Mouse (Mus musculus): ENCODE results near the gene Zfp866. TPM values are rescaled to one million over a fixed set of nuclear protein-coding genes. Genes with fewer than 3 reads are reported as not detected.

Gene Zfp866
- polyA plus RNA-seq, 1 experiment from 2014 or later = 42.7 TPM

- Histone ChIP-seq H3K27ac (no peak overlapping the region), H3K4me2 (replicated peaks) (no peak overlapping the region), H3K4me3 (no peak overlapping the region), H3K27me3 (no peaks in the 10 kb centered on the region), H3K9ac (no peak overlapping the region), H3K4me1 (peaks cover 22% of the 10 kb centered on the region), H3K9me3 (replicated peaks) (no peaks in the 10 kb centered on the region), H3K36me3 (peaks cover 56% of the 10 kb centered on the region)
- ATAC-seq (ENCODE audit: low FRiP score) = no peak
- WGBS = 97% methylated on average over 3 of the region's 3 CpGs
These were observed 3.1 kb upstream of the Zfp866 start for GRCm38 (mm10) chr8:69794096-69794495.

DNA sequence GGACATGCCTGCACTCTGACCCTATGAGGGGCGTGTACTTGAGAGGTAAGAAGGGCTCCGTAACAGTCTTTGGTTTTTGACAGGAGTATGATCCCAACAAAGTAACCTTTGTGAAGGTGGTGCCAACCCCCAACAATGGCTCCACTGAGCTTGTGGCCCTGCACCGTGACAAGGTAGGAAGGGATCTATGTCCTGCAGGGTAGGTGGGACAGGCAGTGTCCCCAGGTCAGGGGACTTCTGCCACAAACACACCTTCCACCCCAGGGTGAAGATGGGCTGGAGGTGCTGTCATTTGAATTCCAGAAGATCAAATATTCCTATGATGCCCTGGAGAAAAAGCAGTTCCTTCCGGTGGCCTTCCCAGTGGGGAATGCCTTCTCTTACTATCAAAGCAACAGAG lies 2.7 kb upstream of the Zfp866 start:
- no peak overlapping the region for H3K4me3 ChIP-seq
- no peak for ATAC-seq (ENCODE audit: low FRiP score)

GRCm38 (mm10) chr8:69791415-69792068 lies 564 bp upstream of the Zfp866 start:
- H3K4me2 ChIP-seq (replicated peaks) = peak overlapping the region; percentile 86
- peaks cover 22% of the 10 kb centered on the region for H3K4me1 ChIP-seq
- 1% methylated on average over 48 of the region's 48 CpGs for WGBS
- H3K27ac ChIP-seq = peak overlapping the region; percentile 81
- no peaks in the 10 kb centered on the region for H3K27me3 ChIP-seq
- H3K4me3 ChIP-seq = peak overlapping the region; percentile 98
- H3K36me3 ChIP-seq = peaks cover 31% of the 10 kb centered on the region
- no peaks in the 10 kb centered on the region for H3K9me3 ChIP-seq (replicated peaks)
- H3K9ac ChIP-seq = peak overlapping the region; percentile 98
- peak; percentile 75 for ATAC-seq (ENCODE audit: low FRiP score)

More for the DNA sequence above, 2.7 kb upstream of the Zfp866 start:
- Histone ChIP-seq H3K36me3 (peaks cover 52% of the 10 kb centered on the region), H3K27ac (no peak overlapping the region), H3K9me3 (replicated peaks) (no peaks in the 10 kb centered on the region), H3K9ac (no peak overlapping the region), H3K4me2 (replicated peaks) (no peak overlapping the region), H3K27me3 (no peaks in the 10 kb centered on the region), H3K4me1 (peaks cover 22% of the 10 kb centered on the region)
- 88% methylated on average over 4 of the region's 4 CpGs for WGBS

DNA sequence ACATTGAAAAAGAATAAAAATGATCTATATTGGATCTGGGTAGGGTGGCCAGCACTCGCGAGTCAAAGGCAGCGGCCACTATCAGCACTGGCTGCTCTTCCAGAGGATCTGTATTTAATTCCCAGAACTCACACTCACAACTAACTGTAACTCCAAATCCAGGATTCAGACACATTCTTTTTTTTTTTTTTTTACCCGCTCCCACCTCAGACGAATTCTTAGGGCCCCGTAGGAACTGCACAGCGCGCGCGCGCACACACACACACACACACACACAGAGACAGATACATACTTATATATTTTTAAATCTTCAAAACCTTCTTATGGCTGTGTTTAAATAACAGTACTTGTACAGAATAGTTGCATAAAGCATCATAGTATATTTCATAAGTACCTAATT lies 614 bp downstream of the Zfp866 start:
- H3K36me3 ChIP-seq = peaks cover 19% of the 10 kb centered on the region
- ATAC-seq (ENCODE audit: low FRiP score) = peak; percentile 42; the same call in 1 of the 2 replicates
- no peaks in the 10 kb centered on the region for H3K9me3 ChIP-seq (replicated peaks)
- H3K27me3 ChIP-seq = no peaks in the 10 kb centered on the region
- whole genome bisulfite sequencing = 42% methylated on average over 11 of the region's 11 CpGs
- H3K4me3 ChIP-seq = peak overlapping the region; percentile 98
- peak overlapping the region; percentile 86 for H3K4me2 ChIP-seq (replicated peaks)
- peak overlapping the region; percentile 81; the same call in 1 of the 2 replicates for H3K27ac ChIP-seq
- H3K4me1 ChIP-seq = peaks cover 22% of the 10 kb centered on the region
- H3K9ac ChIP-seq = peak overlapping the region; percentile 98

DNA sequence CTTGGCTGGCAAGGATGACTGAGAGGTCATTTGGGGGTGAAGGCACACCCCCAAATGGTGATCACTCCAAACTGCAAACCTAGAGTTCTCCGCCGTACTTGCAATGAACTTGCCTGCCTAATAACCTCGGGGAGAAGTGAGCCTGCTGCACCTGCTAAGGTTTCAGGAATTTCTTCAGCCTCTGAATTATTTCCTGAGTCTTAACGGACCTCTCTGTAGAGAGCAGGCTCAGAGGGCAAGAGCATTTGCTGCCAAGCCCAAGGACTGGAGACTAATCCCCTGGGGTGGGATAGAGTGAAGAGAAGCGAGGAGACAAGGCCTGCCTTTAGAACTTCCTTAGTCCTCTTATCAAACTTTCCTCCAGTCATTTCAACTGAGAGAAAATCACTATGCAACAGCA lies 1.2 kb downstream of the Zfp866 start:
- peaks cover 12% of the 10 kb centered on the region for H3K36me3 ChIP-seq
- H3K4me1 ChIP-seq = peaks cover 22% of the 10 kb centered on the region
- H3K4me3 ChIP-seq = no peak overlapping the region
- ATAC-seq (ENCODE audit: low FRiP score) = no peak
- H3K9me3 ChIP-seq (replicated peaks) = no peaks in the 10 kb centered on the region
- no peak overlapping the region for H3K27ac ChIP-seq
- H3K27me3 ChIP-seq = no peaks in the 10 kb centered on the region
- 81% methylated on average over 5 of the region's 5 CpGs for WGBS
- H3K4me2 ChIP-seq (replicated peaks) = peak overlapping the region; percentile 86; the same call in 1 of the 2 replicates
- no peak overlapping the region for H3K9ac ChIP-seq

DNA sequence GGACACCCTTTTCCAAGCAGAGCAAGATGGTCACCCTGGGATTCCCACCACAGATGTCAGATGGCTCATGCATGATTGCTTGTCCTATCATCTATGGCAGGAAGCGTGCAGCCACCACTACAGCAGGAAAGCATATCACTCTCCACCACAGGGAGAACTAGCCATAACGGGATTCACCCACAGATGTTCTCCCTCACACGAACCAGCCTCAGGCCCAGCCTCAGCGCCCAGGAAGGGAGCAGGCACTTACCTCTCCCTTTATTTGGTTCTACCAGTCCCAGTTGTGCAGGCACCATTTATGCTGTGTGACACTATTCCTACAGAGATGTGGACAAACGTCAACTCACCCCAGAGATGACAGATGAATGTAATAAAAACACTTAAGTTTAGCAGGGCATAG lies 1.9 kb downstream of the Zfp866 start:
- Histone ChIP-seq H3K36me3 (peaks cover 6% of the 10 kb centered on the region), H3K9me3 (replicated peaks) (no peaks in the 10 kb centered on the region), H3K27me3 (no peaks in the 10 kb centered on the region), H3K9ac (no peak overlapping the region), H3K4me3 (no peak overlapping the region), H3K27ac (no peak overlapping the region), H3K4me2 (replicated peaks) (no peak overlapping the region), H3K4me1 (peaks cover 22% of the 10 kb centered on the region)
- no peak for ATAC-seq (ENCODE audit: low FRiP score)
- 92% methylated on average over 5 of the region's 5 CpGs for WGBS

DNA sequence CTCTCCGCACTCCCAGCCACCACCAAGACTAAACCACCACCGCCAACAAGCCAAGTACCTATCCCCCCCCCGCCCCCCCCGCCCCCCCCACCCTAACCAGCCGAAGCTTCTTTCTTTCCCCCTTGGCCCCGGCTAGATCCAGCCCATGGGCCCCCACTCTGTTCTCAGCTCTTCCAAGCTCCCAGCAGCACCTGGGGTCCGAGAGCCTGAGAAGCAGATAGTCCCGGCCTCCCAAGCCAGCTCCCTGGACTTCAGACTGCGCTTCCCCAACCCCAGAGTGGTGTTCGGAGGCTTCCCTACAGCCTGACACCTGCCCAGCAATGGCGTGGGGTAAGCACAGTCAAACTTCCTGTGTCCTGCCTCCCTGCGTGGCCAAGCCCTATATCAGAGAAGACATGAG lies 13.9 kb downstream of the Zfp866 start:
- no peak overlapping the region for H3K4me2 ChIP-seq (replicated peaks)
- H3K4me3 ChIP-seq = no peak overlapping the region
- no peaks in the 10 kb centered on the region for H3K9me3 ChIP-seq (replicated peaks)
- H3K27ac ChIP-seq = no peak overlapping the region
- WGBS = 75% methylated on average over 10 of the region's 12 CpGs
- peaks cover 13% of the 10 kb centered on the region for H3K4me1 ChIP-seq
- no peaks in the 10 kb centered on the region for H3K36me3 ChIP-seq
- no peak overlapping the region for H3K9ac ChIP-seq
- no peaks in the 10 kb centered on the region for H3K27me3 ChIP-seq
- no peak for ATAC-seq (ENCODE audit: low FRiP score)

GRCm38 (mm10) chr8:69775149-69775534 lies 15.8 kb downstream of the Zfp866 start:
- H3K4me2 ChIP-seq (replicated peaks) = peak overlapping the region; percentile 66
- H3K9ac ChIP-seq = peak overlapping the region; percentile 90; the same call in 1 of the 2 replicates
- no peaks in the 10 kb centered on the region for H3K27me3 ChIP-seq
- peak overlapping the region; percentile 74 for H3K4me3 ChIP-seq
- H3K27ac ChIP-seq = peak overlapping the region; percentile 100
- peak; percentile 36 for ATAC-seq (ENCODE audit: low FRiP score)
- H3K4me1 ChIP-seq = peaks cover 17% of the 10 kb centered on the region
- no peaks in the 10 kb centered on the region; the same call in 1 of the 2 replicates for H3K36me3 ChIP-seq
- H3K9me3 ChIP-seq (replicated peaks) = no peaks in the 10 kb centered on the region
- 55% methylated on average over 2 of the region's 2 CpGs for WGBS

DNA sequence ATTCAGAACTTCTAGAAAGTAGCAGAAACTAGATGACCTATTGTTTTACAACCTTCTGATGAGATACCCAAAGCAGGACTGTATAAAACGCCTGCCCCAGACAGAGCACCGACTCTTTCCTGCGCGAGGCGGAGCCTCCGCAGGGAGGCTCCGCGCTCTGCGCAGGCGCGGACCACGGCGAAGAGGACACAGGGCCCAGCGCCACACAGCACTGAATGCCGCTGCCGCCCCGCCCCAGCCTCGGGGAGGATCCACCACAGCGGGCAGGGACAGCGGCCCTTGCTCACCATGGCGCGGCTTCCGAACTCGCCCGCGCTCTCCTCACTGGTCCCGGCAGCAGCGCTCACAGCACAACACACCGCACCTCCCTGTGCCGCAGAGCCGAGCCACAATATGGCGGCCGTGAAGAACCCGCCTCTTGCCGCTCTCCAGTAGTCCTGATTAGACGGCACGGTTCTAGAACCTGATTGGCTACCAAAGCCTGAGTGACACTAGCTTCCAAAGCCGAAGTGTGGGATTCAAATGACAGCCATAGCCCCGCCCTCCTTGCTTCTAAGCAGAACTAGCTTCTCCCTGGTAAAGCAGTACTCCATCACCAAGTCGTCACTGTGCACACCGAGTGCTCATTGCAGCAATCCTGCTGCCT lies 16.4 kb downstream of the Zfp866 start, which contains the start of gene Gm20422:
TSS of gene Gm20422 (minus strand) at position 384 of the 646 bp plus-strand sequence.
- Histone ChIP-seq H3K4me3 (peak within 1 kb of the TSS; percentile 74), H3K36me3 (peaks cover under 1% of the 10 kb centered on the region), H3K9ac (peak within 1 kb of the TSS; percentile 90), H3K27me3 (no peaks in the 10 kb centered on the region), H3K27ac (peak within 1 kb of the TSS; percentile 100), H3K4me1 (peaks cover 17% of the 10 kb centered on the region), H3K4me2 (replicated peaks) (peak within 1 kb of the TSS; percentile 66), H3K9me3 (replicated peaks) (no peaks in the 10 kb centered on the region)
- peak; percentile 99 for ATAC-seq (ENCODE audit: low FRiP score)
- under 1% methylated on average over 41 of the region's 41 CpGs for WGBS

DNA sequence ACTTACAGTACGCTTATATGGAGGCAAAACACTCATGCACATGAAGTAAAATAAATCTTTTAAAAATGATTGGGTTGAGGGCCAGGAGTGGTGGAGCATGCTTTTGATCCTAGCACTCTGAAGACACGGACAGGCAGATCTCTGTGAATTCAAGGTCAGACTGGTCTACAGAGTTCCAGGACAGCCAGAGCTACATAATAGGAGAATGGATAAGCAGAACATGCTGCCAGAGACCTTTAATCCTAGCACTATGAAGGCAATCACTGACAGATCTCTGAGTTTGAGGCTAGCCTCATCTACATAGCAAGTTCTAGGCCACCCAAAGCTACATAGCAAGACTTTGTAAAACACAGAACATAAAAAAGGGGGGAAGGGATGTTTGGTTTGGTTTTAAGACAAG lies 18.9 kb downstream of the Zfp866 start:
- H3K4me1 ChIP-seq = peaks cover 17% of the 10 kb centered on the region
- 87% methylated on average over 2 of the region's 2 CpGs for WGBS
- no peak overlapping the region for H3K27ac ChIP-seq
- no peak overlapping the region for H3K4me2 ChIP-seq (replicated peaks)
- H3K9me3 ChIP-seq (replicated peaks) = no peaks in the 10 kb centered on the region
- no peak for ATAC-seq (ENCODE audit: low FRiP score)
- no peak overlapping the region for H3K4me3 ChIP-seq
- H3K9ac ChIP-seq = no peak overlapping the region
- H3K27me3 ChIP-seq = no peaks in the 10 kb centered on the region
- peaks cover 26% of the 10 kb centered on the region for H3K36me3 ChIP-seq

DNA sequence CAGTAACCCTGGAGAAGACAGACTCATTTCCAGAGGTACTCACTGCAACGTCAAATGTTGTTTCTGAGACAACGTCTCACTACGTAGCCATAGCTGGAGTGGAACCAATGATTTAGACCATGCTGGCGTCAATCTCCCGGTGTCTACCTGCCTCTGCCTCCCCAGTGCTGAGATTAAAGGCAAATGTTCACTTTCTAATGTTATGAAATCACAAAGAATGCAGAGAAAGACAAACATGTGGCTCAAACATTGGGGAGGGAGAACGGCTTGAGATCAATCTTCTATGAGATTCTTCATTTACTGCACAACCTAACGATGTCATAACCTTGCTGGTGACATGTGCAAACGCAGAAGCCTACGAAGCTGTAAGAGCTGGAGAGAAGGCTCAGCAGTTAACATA lies 19.8 kb downstream of the Zfp866 start:
- Histone ChIP-seq H3K4me1 (peaks cover 17% of the 10 kb centered on the region), H3K36me3 (peaks cover 34% of the 10 kb centered on the region), H3K4me2 (replicated peaks) (no peak overlapping the region), H3K9ac (no peak overlapping the region), H3K4me3 (no peak overlapping the region), H3K27me3 (no peaks in the 10 kb centered on the region), H3K27ac (no peak overlapping the region), H3K9me3 (replicated peaks) (peaks cover 4% of the 10 kb centered on the region)
- 92% methylated on average over 9 of the region's 9 CpGs for WGBS
- ATAC-seq (ENCODE audit: low FRiP score) = no peak

GRCm38 (mm10) chr8:69761814-69762445 lies 29.0 kb downstream of the Zfp866 start:
- peaks cover 5% of the 10 kb centered on the region for H3K9me3 ChIP-seq (replicated peaks)
- H3K4me2 ChIP-seq (replicated peaks) = no peak overlapping the region
- peaks cover 72% of the 10 kb centered on the region for H3K36me3 ChIP-seq
- ATAC-seq (ENCODE audit: low FRiP score) = no peak
- 96% methylated on average over 4 of the region's 4 CpGs for WGBS
- no peak overlapping the region for H3K27ac ChIP-seq
- H3K9ac ChIP-seq = no peak overlapping the region
- H3K4me3 ChIP-seq = no peak overlapping the region
- H3K27me3 ChIP-seq = no peaks in the 10 kb centered on the region
- H3K4me1 ChIP-seq = no peaks in the 10 kb centered on the region
